Mouse (Mus musculus): ENCODE data around the gene Tmprss11g. TPM values are rescaled to one million over a fixed set of nuclear protein-coding genes. Genes with fewer than 3 reads are reported as not detected.

Tmprss11g gene
- polyA plus RNA-seq, 1 experiment from 2014 or later = not detected

Other genes starting within 250 kb of the Tmprss11g start
- not detected in 2 replicates for gene Tmprss11c, start 229.3 kb downstream of the Tmprss11g start, polyA plus RNA-seq (2016; fragmentation: Nextera tagmentation; extraction: Ambion mirVana)
- gene Tmprss11d, start 145.2 kb downstream of the Tmprss11g start, polyA plus RNA-seq (2016; fragmentation: Nextera tagmentation; extraction: Ambion mirVana) = not detected in 2 replicates
- 0.08 TPM in 1 of 2 replicates, not detected in the other for gene Tmprss11a, start 49.6 kb downstream of the Tmprss11g start, polyA plus RNA-seq (2016; fragmentation: Nextera tagmentation; extraction: Ambion mirVana)
- gene Tmprss11f, start 113.8 kb upstream of the Tmprss11g start, polyA plus RNA-seq (2016; fragmentation: Nextera tagmentation; extraction: Ambion mirVana) = not detected in 2 replicates
- not detected in 2 replicates for gene Tmprss11b, start 157.8 kb upstream of the Tmprss11g start, polyA plus RNA-seq (2016; fragmentation: Nextera tagmentation; extraction: Ambion mirVana)
- gene Tmprss11e, start 227.2 kb upstream of the Tmprss11g start, polyA plus RNA-seq (2016; fragmentation: Nextera tagmentation; extraction: Ambion mirVana) = not detected in 2 replicates

Measured in hindbrain, embryonic 12.5 days (tissue).